Mouse (Mus musculus) adrenal gland, postnatal 0 days (tissue): ENCODE data around the gene Dgkq. TPM values are rescaled to one million over a fixed set of nuclear protein-coding genes. Genes with fewer than 3 reads are reported as not detected.

Experiments used
- polyA plus RNA-seq: library from polyadenylated mRNA; unstranded; fragments of >200 nt; fragmentation: Nextera tagmentation; extraction: Ambion mirVana; gene quantifications from 2 replicates; pipeline ENCODE4 v1.2.1, GENCODE M21; 2015

The Dgkq gene
- 4.3 and 5.5 TPM in 2 replicates for polyA plus RNA-seq

GRCm38 (mm10) chr5:108668977-108669936 is at the start of gene Dgkq:
TSS of gene Dgkq (minus strand) at chr5:108669672.

GRCm38 (mm10) chr5:108692271-108692670 is 22.8 kb upstream of the Dgkq start, which contains the start of gene Fgfrl1:
TSS of gene Fgfrl1 (plus strand) at chr5:108692382.

DNA sequence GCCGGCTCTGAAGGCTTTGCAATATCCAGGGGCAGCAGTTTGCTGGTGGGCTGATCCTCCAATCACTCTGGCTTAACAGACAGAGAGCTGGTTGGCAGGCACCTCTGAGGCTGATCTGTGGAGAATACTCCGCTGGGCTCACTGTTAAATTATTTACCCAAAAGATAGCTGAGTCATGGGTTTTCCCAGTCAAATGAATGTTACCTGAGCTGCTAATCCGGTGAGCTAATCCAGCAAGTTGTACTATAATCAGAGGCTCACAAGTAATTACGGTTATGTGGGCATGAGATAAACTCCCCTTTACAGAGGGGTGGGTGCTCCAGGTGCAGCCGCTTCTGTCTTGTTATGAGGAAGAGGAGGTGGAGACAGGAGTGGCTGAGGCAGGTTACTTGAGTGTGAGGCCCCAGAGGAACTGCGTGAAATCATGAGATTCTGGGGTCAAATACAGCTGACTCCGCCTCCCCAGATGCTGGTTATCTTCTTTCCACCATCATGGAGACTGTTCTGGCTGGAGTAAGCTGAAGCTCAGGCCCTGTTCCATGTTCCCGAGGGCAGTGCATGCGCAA is 5.9 kb upstream of the Dgkq start, which contains the start of gene Slc26a1:
Slc26a1 (minus strand) TSS at position 319 of the 566 bp plus-strand sequence.

GRCm38 (mm10) chr5:108659698-108660631 is 9.5 kb downstream of the Dgkq start, which contains the start of gene Idua:
TSS of gene Idua (plus strand) at chr5:108660331.

GRCm38 (mm10) chr5:108629634-108630483 is 39.6 kb downstream of the Dgkq start, which contains the start of the genes Gak and Tmem175:
TSS of gene Gak (minus strand) at chr5:108629755.
TSS of gene Tmem175 (plus strand) at chr5:108629770.

Other genes starting within 250 kb of the Dgkq start
- gene Atp5k, start 235.2 kb downstream of the Dgkq start, polyA plus RNA-seq: 514 and 634 TPM in 2 replicates
- 0.35 and 0.68 TPM in 2 replicates for gene Mfsd7a, start 220.8 kb downstream of the Dgkq start, polyA plus RNA-seq
- 9.8 and 10.1 TPM in 2 replicates for gene Pcgf3, start 208.4 kb downstream of the Dgkq start, polyA plus RNA-seq
- gene Cplx1, start 119.6 kb downstream of the Dgkq start, polyA plus RNA-seq: 9.4 and 32.9 TPM in 2 replicates
- 30.4 and 38.2 TPM in 2 replicates for gene Gak, start 39.9 kb downstream of the Dgkq start, polyA plus RNA-seq
- 24.9 and 38.2 TPM in 2 replicates for gene Tmem175, start 39.9 kb downstream of the Dgkq start, polyA plus RNA-seq
- gene Idua, start 9.3 kb downstream of the Dgkq start, polyA plus RNA-seq: 8.8 and 12.8 TPM in 2 replicates
- gene Slc26a1, start 5.9 kb upstream of the Dgkq start, polyA plus RNA-seq: 1.2 and 1.6 TPM in 2 replicates
- gene Fgfrl1, start 22.7 kb upstream of the Dgkq start, polyA plus RNA-seq: 10.7 and 17.6 TPM in 2 replicates
- gene Rnf212, start 105.3 kb upstream of the Dgkq start, polyA plus RNA-seq: 0.79 TPM in 1 of 2 replicates, not detected in the other
- gene Tmed11, start 125.7 kb upstream of the Dgkq start, polyA plus RNA-seq: not detected in 2 replicates
- gene Vmn2r8, start 139.2 kb upstream of the Dgkq start, polyA plus RNA-seq: not detected in 2 replicates
- gene Vmn2r9, start 182.9 kb upstream of the Dgkq start, polyA plus RNA-seq: not detected in 2 replicates